Mouse (Mus musculus) adrenal gland, postnatal 36 days (tissue): ENCODE data around the gene Psma6. TPM values are rescaled to one million over a fixed set of nuclear protein-coding genes. Genes with fewer than 3 reads are reported as not detected.
"Not testable (repeated sequence)": the region's sequence is repeated elsewhere in the genome, so short reads cannot be mapped to it uniquely, and the experiment has no call there.

Source experiments
- DNase-seq, 2 experiments: peaks; one replicate each; pipeline ENCODE4 v3.0.0; 2021; ENCODE audit warnings: mixed read lengths in 1 of 2
- long read RNA-seq, 2 experiments: library from polyadenylated mRNA; stranded (forward); transcript quantifications; one replicate each; pipeline ENCODE4 v2.0.0; 2021; ENCODE audit warnings: borderline sequencing depth in 2 of 2
- total RNA-seq, 2 experiments: library from RNA; stranded (reverse); gene quantifications; 2 replicates each; pipeline ENCODE4 v1.2.3; 2021

Psma6 gene
- total RNA-seq, result 100 to 1,000 TPM; 239 to 242 TPM
- long read RNA-seq, experiment 1, transcript Psma6-201 (7 exons, 1,042 nt), result major isoform, 200 of 210 reads
- long read RNA-seq, experiment 1, partial matches to known transcripts, result 8 of 210 reads
- long read RNA-seq, experiment 1, other reads (novel, unspliced or antisense), result 2 of 210 reads
- long read RNA-seq, experiment 2, transcript Psma6-201 (7 exons, 1,042 nt), result major isoform, 79 of 83 reads
- long read RNA-seq, experiment 2, partial matches to known transcripts, result 1 of 83 reads
- long read RNA-seq, experiment 2, other reads (novel, unspliced or antisense), result 3 of 83 reads

DNA sequence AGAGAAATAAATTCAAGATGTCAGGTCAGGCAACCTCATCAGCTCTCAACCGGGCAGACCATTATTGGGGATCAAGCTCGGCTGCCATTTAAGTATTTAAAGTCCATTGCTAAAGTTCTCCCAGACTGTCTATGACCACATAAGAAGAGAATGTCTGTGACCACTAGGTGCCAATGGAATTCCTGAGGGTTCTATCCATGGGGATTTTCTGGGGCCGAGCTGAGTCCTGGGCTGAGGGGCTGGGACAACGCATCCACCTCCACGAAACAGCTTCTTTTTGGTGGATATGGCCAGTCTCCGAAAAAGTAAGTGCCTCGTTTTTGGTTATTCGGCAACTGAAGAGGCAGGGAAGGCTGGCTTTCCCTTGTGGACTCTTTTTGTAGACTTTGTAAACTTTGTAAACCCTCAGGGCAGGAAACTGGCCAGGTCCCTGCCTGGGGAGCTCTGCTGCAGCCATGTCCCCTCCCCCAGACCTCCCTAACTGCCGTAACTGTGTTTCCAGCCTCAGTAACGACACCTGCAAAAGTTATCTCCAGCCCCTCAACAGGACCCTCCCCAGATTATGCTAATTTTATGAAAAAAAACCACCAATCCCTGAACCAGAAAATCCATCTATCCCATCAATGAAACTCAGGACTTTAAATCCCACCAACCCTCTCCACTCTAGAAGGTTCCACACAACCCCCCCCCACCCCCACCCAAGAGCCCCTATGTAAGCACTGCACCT lies at the start of gene Psma6:
TSS of gene Psma6 (plus strand) at position 200 of the 727 bp plus-strand sequence.
- no peak for DNase-seq

DNA sequence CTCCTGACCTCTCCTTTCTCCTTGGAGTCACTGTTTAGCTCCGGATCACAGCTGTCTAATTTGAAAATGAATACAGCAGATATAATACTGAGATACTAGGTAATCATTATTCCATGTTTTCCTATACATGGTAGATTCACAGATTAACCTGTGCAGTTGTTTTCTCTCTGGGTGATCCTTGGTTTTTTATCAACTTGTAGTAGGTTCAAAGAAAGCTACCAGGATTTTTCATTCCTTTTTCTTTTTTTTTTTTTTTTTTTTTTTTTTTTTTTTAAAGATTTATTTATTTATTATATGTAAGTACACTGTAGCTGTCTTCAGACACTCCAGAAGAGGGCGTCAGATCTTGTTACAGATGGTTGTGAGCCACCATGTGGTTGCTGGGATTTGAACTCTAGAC lies 45.5 kb upstream of the Psma6 start:
- not testable (repeated sequence) for DNase-seq

DNA sequence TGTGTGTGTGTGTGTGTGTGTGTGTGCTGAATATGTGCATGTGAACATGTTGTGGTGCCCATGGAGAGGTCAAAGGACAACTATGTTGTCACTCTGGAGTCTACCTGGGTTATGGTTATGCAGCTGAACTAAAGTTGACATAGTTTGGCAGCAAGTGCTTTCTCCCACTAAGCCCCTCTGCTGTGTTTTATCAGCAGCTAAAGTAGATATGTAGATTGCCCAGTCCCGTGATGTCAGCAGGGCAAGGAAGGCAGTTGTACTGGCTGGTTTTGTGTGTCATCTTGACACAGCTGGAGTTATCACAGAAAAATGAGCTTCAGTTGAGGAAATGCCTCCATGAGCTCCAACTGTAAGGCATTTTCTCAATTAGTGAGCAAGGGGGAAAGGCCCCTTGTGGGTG lies 41.0 kb upstream of the Psma6 start:
- DNase-seq, result not testable (repeated sequence)

DNA sequence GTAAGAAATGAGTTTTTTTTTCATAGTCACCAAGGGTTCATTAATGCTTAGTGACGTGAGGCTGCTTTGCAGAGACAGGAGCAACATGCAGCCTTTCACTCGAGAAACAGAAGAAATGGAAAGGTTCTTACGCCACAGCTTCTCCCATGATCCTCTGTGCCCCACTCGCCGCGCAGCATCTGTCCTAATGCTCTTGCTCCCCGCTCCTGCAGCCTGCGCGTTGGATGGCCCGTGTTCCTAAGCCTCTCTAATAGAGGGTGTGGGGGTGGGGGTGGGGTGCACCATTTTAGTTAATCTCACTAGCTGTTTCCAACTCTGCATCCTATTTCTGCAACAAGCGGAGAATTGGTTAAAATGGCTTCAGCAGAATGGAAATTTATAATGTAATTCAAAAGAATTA lies 40.0 kb upstream of the Psma6 start:
- no peak for DNase-seq

DNA sequence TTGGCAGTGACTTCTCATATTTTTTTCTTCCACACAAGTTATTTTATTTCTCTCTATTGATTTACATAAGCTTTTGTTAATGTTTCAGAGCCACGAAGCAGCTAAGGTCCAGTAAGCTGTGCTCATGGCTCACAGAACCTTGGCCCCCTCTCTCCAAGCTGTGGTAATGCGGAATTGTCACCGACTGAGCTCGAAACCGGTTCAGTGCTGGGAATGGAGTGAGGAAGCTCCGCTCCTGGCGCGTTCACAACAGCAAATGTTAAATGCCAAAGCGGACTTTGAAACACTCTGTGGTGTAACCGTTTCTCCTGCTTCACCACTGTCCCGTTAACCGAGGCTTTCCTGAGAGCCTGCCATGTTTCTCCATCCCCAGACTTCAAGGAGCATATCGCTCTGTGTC lies 39.4 kb upstream of the Psma6 start:
- no peak for DNase-seq

DNA sequence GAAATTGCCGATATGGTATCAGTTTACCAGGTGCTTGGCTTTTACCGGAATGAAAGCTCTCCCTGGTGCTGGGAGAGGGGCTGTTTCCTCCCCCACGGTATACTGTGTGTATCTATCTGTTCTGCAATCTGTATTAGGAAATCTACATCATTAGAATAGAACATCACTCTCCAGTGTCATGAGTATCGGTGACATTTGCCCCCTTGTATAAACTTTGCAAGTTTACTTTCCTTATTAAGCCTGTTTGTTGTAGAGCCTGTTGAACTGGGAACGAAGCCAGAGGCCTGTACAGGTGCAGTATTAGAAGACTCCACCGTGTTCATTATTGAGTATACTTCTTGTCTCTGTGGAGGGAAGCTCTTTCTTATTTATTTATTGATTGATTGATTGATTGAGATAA lies 30.6 kb upstream of the Psma6 start:
- DNase-seq, result no peak

DNA sequence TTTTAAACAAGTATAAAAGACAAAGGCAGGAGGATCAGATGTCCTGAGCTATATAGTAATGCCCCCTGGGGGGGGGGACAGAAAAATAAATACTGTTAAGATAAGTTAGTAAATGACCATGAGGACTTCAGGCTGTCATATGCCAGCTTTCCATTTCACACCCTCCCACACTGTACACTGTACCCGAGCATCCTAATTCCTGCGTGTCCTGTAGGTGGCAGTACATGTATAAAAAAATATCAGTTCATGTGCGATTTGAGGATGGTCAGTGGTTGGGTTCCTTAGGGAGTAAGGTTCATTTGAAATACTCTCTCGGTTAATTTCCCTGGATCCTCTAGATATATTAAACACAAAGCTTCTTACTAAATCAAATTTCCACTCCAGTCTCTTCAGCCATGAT lies 29.1 kb upstream of the Psma6 start:
- DNase-seq, result peak; percentile 15 to 32

DNA sequence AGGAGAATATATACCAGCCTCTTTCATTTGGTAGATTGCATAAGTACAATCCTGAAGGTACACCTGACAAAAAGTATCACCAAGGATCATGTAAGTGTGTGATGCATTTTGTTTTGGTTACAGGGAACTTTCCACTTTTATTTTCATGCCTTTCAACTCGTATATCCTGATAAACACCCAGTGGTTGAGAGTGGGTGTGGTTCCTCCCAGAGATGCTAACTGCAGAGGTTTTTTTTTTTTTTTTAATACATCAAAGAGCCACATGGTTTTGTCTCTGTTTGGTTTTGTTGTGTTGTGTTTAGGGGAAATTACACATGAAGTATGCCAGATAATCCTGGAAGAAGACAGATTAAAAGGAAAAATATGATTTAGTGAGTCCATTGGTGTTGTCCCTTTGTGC lies 26.7 kb upstream of the Psma6 start:
- no peak for DNase-seq

DNA sequence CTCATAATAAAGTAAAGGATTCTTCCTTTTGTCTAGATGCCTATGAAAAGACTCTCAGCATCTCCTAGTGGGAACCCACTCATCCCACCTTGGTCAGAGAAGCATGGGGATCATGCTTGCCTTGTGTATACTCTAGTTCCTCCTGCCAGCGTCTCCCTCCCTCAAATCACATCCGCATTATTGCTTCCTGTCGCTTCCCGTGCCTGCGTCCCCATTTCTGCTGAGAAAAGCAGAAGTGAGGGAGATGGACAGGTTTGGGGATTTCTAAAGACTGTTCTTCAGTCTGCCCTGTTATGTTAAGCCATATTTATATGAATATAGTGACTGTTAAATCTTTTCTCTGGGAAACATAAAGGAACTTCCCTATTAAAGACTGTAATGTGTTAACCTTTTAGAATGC lies 23.1 kb upstream of the Psma6 start:
- DNase-seq, result no peak

DNA sequence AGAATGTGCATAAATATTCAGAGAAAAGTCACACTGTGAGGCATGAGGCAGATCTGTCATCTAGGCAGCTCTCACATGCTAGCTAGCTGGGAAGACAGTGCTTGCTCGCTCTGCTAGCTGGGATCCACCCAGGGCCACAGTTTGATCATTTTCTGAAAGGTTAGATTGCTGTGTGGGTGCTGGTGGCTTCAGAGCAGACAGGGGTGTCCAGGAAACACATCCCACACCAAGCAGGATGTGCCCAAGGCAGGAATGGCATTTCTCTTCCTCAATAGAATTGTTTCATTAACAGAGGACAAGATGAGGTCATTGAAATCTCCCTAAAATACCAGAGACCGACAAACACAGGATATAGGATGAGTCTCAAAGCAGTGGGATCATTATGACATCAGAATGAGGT lies 18.9 kb upstream of the Psma6 start:
- no peak for DNase-seq

DNA sequence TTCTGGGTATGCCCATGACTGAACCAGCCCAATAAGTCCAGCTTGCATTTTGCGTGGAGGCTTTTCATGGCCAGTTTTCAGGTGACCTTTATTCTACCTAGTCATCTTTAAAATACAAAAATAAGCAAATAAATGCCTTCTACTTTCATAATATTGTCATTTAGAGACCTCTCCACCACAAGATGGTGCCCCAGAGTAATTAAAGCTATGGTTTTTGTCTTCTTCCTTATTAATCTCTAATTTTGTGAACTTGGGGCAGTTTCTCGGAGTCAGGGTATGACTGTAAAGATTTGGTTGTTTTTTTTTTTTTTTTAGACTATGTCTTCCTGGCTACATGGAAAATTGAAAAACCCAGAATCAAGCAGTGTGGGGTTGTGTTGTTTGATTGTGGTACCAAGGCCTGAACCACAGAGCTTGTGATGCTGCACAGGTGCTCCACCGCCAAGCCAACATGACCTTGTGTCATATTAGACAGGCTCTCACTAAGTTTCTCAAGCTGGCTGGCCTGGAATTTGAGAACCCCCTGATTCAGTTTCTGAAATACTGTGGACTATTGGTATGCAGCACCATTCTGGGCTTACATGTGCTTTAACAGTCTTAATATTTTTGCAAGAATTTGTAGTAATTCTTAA lies 11.5 kb upstream of the Psma6 start:
- DNase-seq, result peak in 1 of 2 experiments; percentile 34

DNA sequence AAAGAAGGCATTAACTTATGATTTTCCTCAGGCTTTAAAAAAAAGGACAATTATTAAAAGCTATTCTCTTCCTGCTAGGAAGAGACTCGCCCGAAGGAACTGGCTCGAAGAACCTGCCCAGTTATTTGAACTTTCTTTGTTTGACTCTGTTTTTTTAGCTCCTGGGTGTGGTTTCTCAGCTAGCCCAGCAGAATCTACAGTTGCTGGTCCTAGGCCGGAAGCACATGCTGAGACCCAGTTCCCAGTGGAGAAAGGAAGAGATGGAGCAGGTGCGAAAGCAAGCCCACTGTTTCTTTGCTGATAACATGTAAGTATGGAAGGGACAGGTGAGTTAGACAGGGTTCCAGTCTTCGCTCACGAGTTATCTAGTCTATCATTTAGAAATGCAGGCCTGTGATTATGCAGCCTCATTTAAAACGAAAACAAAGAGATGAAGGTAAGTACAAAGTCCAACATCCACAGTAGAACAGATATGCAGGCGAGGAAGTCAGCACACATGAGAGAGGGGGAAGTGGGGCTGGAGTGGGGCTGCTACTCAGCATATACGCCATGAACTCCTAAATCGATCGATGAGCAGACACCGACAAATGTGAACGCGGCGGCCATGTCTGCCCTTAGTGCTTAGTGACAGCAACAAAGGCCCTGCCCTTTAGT lies 6.9 kb upstream of the Psma6 start:
- no peak for DNase-seq

DNA sequence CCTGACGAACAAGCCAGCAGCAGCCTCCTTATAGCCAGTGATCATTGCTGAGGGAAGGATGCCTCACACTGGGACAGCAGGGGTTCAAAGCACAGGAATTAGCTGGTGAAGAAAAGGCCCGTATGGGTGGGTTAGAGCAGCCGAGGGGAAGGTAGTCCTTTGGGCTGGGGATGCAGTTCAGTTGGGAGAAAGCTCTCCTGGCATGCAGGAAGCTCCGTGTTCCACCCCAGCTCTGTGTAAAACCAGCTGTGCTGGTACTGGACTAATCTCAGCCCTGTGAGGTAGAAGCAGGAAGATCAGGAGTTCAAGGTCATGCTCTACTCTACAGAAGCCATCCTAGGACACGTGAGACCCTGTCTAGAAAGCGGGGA lies 6.4 kb upstream of the Psma6 start:
- no peak for DNase-seq

DNA sequence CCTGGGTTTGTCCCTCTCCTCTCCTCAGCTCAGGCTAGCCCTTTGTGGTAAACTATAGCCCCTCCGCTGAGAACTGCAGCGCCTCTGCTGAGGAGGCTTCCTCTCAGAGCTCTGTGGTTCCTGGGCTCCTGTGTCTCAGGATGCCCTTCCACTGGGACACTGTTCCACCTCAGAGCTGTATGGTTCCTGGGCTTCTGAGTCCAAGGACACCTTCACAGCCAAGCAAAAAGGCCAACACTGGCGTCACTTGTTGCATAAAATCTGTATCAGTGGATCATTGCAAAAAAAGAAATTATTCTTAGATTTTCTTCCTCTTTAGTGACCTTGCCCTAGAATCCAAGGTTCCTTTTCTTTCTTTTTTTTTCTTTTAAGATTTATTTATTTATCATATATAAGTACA lies 804 bp downstream of the Psma6 start:
- DNase-seq, result peak; percentile 66 to 76

DNA sequence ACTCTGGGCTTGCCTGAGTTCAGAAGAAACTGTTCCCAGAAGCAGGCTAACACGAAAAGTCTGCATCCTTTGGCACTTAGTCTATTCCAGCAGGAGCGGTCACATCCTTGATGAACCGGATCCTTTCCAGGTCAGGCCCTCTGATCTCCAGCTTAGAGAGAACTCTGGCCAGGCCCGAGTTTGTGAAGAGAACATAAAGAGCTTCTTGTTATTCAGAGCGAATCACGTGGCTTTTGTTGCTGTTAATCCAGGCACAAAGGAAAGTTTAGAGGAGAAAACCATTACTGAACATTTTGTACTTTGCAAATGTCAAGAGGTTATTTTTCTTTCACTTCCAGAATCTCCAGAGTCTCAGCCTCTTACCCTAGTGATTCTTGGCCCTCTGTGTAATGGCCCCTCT lies 1.9 kb downstream of the Psma6 start:
- DNase-seq, result peak in 1 of 2 experiments; percentile 38

DNA sequence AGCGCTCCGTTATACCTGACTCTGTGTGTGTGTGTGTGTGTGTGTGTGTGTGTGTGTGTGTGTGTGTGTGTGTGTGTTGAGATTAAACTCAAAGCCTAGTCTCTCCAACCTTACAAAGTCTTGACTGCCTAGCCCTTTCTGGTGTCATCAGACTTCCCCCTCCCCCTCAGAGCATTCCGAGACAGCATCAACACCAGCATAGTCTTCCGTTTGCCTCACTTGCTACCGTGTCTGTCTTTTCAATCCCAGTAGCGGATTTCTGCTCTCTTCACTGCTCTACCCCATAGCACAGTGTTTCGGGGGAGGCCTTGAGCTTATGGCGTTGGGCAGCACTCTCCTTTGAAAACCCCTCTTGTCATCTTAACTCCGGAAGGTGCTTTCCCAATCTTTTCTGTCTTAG lies 2.4 kb downstream of the Psma6 start:
- no peak for DNase-seq

DNA sequence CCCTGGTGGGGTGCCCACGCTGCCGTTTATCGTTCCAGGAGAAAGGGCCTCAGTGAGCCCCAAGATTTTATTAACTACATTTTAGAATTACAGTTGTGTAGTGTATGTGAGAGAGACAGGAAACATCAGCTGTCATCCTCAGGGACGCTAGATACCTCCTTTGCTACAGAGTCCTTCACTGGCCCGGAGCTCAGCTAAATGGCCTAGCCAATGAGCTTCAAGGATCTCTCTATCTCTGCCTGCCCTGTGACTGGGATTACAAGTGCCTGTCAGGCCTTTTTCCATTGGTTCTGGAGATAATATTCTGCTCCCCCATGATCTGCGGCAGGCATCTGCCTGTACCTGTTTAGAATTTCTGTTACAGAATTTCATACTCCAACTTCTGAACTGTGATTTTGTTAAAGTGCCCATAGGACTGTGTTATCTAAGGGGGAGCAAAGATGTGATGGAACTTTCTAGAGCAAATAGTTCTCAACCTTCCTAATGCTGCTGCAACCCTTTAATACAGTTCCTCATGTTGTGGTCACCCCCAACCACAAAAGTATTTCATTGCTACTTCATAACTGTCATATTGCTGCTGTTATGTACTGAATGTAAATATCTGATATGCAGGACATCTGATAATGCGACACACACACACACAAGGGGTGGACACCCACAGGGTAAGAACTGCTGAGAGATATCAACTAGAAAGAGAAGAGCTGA lies 3.2 kb downstream of the Psma6 start:
- peak; percentile 38 to 48 for DNase-seq

DNA sequence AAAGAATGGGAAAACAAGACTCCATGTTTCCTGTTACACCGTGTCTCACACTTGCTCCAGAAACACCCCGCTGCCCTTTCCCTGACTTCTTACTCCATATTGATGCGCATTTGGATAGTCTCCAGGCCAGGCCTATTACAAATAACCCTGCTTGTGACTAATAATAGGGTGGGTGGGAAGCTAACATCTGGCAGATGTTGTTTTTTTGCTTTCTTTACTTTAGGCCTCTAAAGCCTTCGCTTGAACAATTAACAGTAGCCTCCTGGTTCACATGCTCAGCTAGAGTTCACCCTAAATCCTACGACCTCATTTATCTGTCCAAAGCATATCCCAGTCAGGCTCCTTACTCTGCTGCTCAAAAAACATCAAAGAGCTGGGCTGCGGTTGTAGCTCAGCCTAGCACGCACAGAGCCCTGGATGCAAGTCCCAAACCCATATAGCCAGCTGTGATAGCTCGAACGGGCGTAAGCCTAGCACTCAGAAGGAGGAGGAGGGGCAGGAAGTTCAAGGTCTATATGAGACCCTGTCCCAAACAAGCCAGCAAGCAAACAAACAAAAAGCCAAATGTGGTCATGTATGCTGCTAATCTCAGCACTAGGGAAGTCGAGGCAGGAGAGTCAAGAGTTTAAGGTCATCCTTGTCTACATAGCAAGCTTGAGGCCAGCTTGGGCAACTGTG lies 3.9 kb downstream of the Psma6 start:
- DNase-seq, result peak in 1 of 2 experiments; percentile 37

DNA sequence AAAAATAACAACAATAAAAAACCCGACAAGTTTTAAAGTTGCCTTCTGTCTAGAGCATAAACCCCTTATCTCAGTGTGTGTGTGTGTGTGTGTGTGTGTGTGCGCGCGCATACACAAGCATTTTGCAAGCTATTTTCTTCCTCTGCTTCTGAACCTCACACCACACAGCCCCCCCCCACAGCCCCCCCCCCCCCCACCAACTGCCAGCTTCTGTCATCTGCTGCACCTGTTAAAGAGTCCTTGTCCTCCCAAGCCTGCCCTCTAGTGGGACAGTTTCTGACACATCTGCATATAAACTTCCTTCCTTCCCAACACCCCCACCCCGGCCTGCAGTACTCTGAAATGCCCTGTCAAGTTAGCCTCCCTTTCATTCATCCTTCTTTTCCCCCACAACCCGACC lies 4.5 kb downstream of the Psma6 start:
- peak; percentile 29 to 64 for DNase-seq

DNA sequence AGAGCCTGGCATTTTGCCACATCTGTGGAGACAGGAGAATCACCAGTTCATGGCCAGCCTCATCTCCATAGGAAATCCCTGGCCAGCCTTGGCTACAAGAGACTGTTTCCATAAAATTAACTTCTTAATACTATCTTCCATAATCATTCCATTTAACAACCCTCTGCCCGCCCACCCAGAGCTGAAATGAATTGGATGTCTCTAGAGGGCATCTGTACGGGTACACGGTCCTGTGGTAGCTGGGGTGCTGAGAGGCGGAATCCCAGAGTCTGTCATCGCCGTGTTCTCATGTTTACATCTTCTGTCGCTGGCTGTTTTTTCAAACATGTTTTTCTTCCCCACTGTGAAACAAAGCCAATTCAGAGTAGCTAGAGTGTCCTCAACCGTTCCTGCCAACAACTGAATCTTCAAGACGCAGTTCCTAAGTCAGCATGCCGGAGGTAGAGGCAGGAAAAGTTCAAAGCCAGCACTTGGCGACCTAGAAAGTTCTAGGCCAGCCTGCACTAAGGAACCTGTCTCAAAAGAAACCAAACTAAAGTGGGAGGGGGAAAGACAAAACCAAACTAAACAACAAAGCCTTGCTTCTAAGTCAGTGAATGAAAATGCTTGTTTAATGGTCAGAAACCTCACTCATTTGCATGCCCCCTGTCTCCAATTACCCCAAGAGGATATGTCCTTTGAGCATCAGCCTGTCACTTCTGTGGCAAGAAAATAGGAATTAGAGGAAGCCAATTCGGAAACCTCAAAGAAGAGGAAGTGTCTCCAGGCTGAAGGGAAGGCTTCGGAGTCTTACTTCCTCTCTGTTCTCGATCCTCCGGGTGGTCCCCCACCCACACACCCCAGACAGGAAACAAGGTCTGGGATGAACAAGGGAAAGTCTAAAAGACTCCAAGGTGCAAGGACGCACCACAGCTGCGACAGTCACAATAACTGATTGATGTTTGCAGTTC lies 5.4 kb downstream of the Psma6 start:
- DNase-seq, result peak; percentile 32 to 46
